Mouse (Mus musculus) liver, postnatal 0 days (tissue): Measurements from ENCODE around the gene Myo3b.

Experiments
- CTCF ChIP-seq: sonication (generic); IDR thresholded peaks from 2 replicates; pipeline ENCODE4 v1.5.1; 2016; ENCODE audit warnings: antibody characterized with exemption, low read depth
- EP300 ChIP-seq: IDR thresholded peaks from 2 replicates; pipeline ENCODE4 v1.6.1; 2016; ENCODE audit warnings: antibody characterized with exemption, low read depth, mild to moderate bottlenecking

- TF ChIP-seq CTCF = no peak
- no peak for TF ChIP-seq EP300
Observed at GRCm38 (mm10) chr2:70248616-70249015, 209.7 kb downstream of the Myo3b start.
